Mouse (Mus musculus) liver (tissue): ENCODE results near the gene Actl10.

Experiments used
- DNase-seq: peaks from one replicate; pipeline ENCODE4 v3.0.0-alpha.2; 2020; ENCODE audit warnings: mixed read lengths

Gene Actl10

GRCm38 (mm10) chr2:154551927-154552326, 351 bp downstream of the Actl10 start:
- no peak for DNase-seq

- DNase-seq, result peak; percentile 66
Measured at GRCm38 (mm10) chr2:154552424-154552907, 890 bp downstream of the Actl10 start.

DNA sequence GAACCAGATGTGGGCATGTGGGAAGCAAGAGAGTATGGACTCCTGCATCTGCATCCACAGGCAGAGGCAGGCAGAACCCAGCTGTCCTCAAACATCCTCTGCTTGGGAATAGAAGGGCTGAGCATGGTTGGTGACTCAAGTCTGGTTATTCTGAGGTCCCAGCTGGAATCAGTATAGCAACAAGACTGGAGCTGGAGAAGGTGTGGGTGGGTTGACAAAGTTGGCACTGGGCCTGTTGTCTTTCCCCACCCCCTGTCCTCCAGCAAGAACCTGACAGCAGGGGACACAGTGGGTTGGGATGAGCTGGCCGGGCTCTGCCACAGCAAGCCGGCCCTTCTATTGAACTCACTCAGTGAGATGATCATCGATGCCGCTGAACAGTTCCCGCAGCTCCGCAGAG, 3.7 kb downstream of the Actl10 start:
- no peak for DNase-seq

GRCm38 (mm10) chr2:154557184-154557832, 5.7 kb downstream of the Actl10 start:
- DNase-seq, result no peak

- DNase-seq, result peak; percentile 77
Measured at GRCm38 (mm10) chr2:154558264-154559039, 6.9 kb downstream of the Actl10 start, which contains the start of gene Necab3. Gene Necab3, minus strand, starts transcription at chr2:154558890.

DNA sequence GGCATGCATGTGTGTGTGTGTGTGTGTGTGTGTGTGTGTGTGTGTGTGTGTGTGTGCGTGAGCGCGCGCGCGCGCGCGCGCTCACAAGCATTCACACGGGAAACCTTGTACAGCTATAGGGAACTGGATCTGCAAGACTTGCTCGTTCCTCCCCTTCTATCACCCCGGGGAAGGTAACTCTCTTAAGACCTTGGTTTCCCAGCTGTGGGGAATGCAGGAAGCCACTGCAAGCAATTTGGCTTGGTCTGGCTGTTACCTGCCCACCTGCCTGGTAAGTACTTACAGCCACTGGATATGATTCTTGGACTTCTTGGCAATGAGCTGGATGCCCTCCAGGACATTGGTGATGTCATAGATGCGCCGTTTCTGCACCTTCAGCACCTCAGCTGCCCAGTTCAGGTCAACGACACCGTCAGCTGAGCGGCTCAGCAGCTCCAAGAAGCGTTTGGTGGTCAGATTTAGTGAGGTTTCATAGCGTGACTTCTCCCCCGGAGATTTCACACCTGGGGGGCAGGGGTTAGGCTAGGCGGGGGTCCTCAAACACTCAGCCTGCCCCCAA, 12.1 kb downstream of the Actl10 start:
- no peak for DNase-seq

DNA sequence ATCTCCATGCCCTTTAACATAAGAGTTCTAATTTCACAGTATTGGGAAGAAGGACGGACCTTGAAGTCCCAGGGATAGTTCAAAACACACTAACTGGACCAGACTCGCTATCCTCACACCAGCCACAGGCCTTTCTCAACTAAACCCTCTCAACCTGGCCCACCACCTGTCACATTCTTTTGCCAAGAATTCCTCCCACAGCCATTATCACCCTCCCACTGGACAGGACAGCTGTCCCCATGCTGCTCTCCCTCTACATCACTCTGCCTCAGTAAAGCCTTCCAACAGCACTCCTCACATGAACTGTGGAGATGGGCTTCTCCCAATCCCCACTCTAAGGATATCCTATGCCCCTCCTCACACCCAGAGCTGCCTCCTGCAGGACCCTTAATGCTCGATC, 14.0 kb downstream of the Actl10 start:
- no peak for DNase-seq

DNA sequence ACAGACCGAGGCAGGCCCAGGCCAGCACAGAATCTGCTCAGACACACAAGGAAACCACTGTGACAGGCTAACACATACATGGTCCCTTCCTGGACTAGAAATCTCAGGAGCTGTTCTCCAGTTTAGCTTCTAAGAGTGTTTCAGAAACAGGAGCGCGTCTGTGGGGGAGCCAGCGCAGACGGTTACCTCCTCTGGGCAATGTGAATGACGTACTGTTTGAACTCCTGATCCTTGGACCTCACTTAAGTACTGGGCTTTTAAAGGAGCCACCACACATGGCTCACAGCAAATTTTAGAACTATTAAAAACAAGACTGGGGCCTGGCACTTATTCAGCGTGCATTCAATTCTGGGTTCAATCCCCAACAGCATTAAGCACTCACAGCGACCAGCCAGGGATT, 15.1 kb downstream of the Actl10 start:
- DNase-seq, result no peak

DNA sequence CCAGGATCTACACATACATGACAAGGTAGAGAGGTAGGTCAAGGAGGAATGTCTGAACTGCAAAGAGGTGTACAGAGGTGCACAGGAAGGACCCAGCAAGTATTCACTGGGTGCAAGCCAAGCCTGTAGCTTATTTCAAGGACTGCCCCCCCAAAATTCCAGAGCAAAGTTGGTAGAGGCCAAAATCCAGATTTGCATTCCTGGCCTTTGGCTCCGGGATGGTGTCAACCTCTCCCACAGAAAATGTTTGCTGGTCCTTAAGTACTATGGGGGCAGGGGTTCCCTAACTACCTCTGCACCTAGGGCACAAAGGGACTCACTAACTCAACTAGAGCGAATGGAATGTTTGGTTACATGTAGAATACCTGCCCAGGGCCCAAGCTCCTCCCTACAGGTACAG, 16.2 kb downstream of the Actl10 start:
- no peak for DNase-seq

DNA sequence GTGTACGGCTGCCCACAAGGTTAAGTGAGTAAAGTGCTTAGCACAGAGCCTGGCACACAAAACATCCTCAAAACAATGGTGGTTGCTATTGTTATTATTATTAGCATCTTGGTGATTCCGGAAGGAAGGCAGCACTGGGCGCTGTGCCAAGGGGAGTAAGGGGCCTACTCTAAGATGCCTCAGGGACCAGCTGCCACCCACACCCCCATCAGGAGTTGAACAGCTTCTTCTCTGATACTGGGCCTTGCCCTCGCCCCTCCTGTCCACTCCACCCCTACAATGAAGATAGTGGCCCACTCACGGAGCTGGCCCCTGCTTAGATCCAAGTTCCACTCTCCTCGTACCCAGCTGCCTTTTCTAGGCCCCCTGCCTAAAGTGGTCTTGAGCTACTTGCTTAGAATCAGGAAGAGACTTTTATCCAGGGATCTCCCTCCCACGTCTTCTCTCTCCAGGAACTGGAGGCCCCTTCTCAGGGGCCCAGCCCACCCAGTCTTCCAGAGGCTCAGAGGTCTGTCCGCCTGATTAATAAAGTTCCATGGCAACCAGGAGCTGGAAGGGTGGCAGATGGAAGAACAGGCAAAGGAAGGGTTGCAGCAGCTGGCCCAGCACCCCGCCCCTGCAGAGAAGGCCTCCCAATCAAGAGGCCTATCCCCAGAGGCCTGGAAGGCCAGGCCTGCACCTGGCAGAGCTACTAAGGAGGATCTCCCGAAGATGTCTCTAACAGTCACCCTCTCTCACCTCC, 16.9 kb downstream of the Actl10 start:
- DNase-seq, result peak; percentile 48

GRCm38 (mm10) chr2:154569071-154569748, 17.6 kb downstream of the Actl10 start:
- DNase-seq, result peak; percentile 87

GRCm38 (mm10) chr2:154569836-154570286, 18.3 kb downstream of the Actl10 start, which contains the start of gene E2f1:
Gene E2f1, minus strand, starts transcription at chr2:154569892.
- peak; percentile 99 for DNase-seq

DNA sequence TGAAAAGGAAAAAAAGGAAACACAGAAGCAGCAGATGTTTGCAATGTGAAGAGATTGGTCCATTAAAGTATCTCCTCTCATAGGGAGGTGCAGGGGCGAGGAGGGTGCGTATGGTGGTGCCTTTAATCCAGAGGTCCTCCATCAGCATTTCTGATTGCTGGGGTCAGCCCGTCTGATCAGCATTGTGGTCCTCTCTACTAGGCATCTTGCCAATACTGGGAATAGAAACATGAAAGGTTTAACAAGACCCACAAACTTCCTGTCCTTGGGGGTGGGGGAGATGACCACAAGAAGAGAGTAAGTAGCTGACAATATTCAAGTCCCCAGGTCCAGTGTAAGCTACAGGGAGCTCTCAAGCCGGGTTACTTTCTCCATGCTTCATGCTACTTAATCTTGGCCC, 19.1 kb downstream of the Actl10 start:
- DNase-seq, result no peak

DNA sequence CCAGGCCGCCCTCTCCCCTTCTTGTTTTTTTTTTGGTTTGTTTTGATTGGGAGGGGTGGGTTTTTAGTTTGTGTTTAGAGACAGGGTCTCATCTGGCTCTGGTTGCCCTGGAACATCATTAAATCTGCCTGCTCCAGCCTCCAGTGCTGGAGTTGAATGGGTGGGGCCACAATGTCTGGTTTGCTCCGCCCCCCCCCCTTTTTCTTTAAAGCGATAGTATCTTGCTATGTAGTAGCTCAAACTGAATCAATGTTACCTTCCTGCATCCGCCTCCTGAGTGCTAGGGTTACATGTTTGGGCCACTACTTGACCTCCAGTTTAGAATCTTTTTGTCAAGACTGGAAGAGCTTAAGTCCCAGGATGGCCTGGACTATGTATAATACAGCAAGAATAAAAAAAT, 19.7 kb downstream of the Actl10 start:
- no peak for DNase-seq

GRCm38 (mm10) chr2:154571976-154572375, 20.4 kb downstream of the Actl10 start:
- no peak for DNase-seq

DNA sequence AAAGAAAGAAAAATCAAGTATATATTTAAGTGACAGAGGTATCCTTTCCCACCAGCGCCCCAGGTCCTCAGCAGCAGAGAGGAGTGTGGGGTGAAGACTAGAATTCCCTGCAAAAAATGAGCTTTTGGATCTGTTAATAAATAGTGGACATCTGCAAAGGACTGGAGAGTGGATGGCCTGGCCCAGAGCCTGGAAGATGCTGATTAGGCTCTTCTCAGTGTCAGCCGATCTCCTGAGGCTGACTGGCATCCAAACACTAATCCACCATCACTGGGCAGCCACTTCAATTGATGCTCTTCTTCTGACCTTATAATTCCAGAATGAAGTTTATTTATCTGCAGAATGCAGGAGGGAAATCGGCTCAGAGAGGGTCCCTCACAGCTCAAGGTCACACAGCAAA, 21.4 kb downstream of the Actl10 start:
- no peak for DNase-seq

DNA sequence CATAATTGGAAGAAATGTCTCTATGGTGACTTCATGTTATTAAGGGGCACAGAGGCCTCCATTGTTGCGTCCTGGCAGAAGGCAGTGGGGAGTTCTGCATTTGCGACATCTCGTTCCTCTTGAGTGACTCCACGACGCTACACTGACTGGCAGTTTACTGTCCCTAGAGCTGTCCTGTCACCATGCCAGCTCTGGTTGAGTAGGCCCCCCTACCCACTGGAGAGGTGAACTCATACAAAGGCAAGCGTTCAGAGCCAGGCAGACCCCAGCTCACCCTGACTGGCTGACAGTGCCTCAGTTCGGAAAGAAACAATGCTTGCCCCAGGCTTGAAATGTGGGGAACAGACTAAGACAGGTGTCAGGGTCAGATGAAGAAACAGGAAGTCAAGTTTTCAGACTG, 22.7 kb downstream of the Actl10 start:
- no peak for DNase-seq

DNA sequence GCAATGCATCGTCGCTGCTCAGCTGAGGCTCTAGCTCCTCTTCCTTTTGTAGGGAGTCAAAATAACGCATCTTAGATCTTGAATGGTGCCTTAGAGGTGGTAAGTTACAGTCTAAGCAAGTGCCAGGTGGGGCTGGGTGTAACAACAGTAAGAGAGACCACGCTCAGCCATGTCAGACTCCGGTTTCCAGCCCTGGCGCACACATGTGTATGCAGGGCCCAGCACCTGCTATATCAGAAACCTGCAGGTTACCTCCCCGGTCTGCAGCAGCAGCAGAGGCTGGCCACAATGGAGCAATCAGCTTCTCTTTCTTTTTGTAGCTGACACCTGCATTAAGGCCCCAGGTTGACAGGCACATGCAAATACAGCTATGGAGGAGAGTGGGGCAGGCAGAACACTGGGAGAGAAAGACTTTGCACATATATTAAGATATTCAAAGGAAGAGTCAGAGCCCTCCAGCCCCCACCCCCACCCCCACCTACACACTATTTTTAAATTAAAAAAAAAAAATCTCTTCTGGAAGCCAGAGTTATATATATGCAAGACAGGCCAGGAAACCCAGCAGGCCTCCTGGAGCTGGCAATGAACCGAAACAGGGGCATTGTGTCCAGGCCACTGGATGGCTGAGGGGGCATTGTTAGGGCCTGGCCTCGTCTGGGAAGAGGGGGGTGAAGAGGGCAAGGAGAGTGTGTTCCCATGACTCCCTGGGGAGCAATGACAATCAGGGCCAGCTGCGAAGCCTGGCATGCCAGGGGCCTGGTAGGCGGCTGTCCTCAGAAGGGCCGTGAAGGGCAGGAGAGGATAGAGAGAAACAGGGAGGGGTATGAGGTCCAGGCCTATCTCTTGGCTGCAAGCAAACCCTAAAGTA, 25.5 kb downstream of the Actl10 start:
- no peak for DNase-seq

- DNase-seq, result no peak
Measured at GRCm38 (mm10) chr2:154577744-154578067, 26.1 kb downstream of the Actl10 start.

DNA sequence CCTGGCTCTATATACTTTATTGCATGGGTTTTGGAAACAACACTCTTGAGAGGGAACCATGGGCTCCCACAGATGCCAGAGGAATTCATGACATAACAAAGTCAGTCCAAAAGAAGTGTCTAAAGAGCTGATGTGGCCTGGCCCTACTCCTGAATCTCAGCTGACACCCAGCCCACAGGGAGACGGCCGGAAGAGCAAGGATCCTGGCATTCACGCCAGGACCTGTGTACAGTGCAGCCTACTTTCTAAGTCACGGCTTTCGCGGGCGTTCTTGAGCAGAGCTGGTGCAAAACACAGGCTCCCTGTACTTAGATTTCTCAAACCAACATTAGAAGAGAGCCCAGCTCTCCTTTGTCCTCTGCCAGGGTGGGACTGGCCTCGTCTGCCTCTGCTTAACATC, 29.0 kb downstream of the Actl10 start:
- DNase-seq, result no peak

DNA sequence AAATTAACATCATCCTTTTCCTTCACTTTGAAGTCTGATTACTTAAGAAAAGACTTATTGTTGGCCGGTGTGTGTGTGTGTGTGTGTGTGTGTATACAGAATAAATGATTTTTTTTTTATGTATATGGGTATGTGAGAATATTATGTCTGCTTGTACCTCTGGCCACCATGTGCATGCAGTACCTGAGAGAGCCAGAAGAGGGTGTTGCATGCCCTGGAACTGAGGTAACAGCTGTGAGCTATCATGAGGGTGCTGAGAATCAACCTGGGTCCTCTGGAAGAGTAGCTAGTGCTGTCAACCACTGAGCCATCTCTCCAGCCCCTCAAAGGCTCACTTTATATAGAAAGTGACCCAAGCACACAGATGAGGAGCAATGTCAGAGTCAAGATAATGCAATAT, 29.8 kb downstream of the Actl10 start:
- no peak for DNase-seq
